Mouse (Mus musculus): ENCODE results near the gene Slco1a5. TPM values are rescaled to one million over a fixed set of nuclear protein-coding genes. Genes with fewer than 3 reads are reported as not detected.
"Not testable (repeated sequence)": the region's sequence is repeated elsewhere in the genome, so short reads cannot be mapped to it uniquely, and the experiment has no call there.

Gene Slco1a5
- 0.08 and 0.25 TPM in 2 replicates for polyA plus RNA-seq (2015; fragmentation: Nextera tagmentation; extraction: Ambion mirVana)

DNA sequence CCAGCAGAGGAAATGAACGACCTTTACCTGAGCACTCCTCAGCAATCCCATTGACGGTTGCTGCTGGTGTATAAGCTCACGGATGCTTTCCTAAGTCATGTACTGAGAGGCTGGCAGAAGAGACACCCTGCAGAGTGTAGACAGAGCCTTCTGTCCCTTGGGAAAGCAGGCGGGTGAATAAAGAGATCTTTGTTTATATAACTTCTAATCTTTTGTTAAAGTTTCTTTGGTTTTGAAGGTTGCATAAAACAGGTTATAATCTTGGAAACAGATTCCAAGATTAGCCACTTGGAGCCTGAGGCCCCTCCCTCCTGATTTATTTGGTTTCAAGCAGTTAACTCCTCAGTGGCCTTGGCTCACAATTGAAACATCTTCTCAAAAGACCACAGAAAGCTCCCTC lies at the start of gene Slco1a5:
TSS of gene Slco1a5 (minus strand) at position 101 of the 400 bp plus-strand sequence.
- WGBS = 20% methylated on average over 4 of the region's 4 CpGs
- Histone ChIP-seq H3K4me1 (ENCODE audit: control insufficient read depth, insufficient read depth, low read length) (no peaks in the 10 kb centered on the region), H3K4me3 (replicated peaks; ENCODE audit: low read length) (no peak within 1 kb of the TSS), H3K9ac (ENCODE audit: low read length) (no peak within 1 kb of the TSS), H3K27ac (ENCODE audit: low read length) (no peak within 1 kb of the TSS), H3K27me3 (ENCODE audit: control insufficient read depth, insufficient read depth, low read length) (no peaks in the 10 kb centered on the region), H3K9me3 (replicated peaks; ENCODE audit: control insufficient read depth, low read length) (no peaks in the 10 kb centered on the region), H3K36me3 (ENCODE audit: control insufficient read depth, insufficient read depth, low read length) (no peaks in the 10 kb centered on the region), H3K4me2 (ENCODE audit: low read depth, low read length) (no peak within 1 kb of the TSS)
- ATAC-seq (ENCODE audit: insufficient read depth, low FRiP score) = no peak

DNA sequence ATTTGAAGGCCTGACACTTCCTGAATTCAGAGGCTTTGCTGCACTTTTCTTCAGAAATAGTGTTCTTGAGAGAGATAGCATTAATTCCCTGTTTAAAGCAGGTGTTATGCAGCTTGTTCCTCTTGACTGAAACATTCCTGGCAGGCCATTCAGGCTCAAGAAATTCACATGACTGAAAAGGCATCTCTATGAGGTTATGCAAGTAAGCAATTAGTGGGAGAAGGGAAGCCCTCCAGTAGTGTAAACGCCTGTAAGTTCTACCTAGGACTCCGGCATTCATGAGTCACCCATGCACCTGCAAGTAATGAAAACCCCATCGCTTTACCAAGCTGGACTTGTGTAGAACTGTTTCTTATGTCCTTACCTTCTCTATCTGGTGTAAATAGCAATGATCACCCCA lies 46.8 kb upstream of the Slco1a5 start:
- H3K4me1 ChIP-seq (ENCODE audit: control insufficient read depth, insufficient read depth, low read length) = no peaks in the 10 kb centered on the region
- H3K4me2 ChIP-seq (ENCODE audit: low read depth, low read length) = no peak overlapping the region
- no peak overlapping the region for H3K9ac ChIP-seq (ENCODE audit: low read length)
- WGBS = 84% methylated on average over 3 of the region's 3 CpGs
- H3K4me3 ChIP-seq (replicated peaks; ENCODE audit: low read length) = no peak overlapping the region
- no peak for ATAC-seq (ENCODE audit: insufficient read depth, low FRiP score)
- H3K27me3 ChIP-seq (ENCODE audit: control insufficient read depth, insufficient read depth, low read length) = no peaks in the 10 kb centered on the region
- no peak overlapping the region for H3K27ac ChIP-seq (ENCODE audit: low read length)
- H3K9me3 ChIP-seq (replicated peaks; ENCODE audit: control insufficient read depth, low read length) = no peaks in the 10 kb centered on the region
- peaks cover 11% of the 10 kb centered on the region; the same call in 1 of the 2 replicates for H3K36me3 ChIP-seq (ENCODE audit: control insufficient read depth, insufficient read depth, low read length)

DNA sequence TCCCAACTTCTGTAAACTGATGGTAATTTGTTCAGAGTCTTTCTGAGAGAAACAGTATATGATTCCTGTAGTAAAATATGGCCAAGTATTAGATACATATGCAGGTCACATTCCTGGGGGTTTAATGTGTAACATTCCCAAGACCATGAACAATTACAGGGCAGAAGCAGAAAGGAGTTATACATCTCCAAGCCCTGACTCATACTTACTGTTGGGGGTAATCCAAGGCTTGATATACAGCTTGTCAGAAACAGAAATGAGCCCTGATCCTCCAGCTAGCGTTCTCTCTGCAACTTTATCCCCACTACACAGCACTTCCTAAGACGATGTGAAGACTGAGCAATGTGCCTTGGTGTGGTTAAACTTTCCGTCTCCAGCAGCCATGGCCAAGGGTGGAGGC lies 44.8 kb upstream of the Slco1a5 start:
- Histone ChIP-seq H3K4me1 (ENCODE audit: control insufficient read depth, insufficient read depth, low read length) (no peaks in the 10 kb centered on the region), H3K9ac (ENCODE audit: low read length) (no peak overlapping the region), H3K27me3 (ENCODE audit: control insufficient read depth, insufficient read depth, low read length) (no peaks in the 10 kb centered on the region), H3K4me3 (replicated peaks; ENCODE audit: low read length) (no peak overlapping the region), H3K4me2 (ENCODE audit: low read depth, low read length) (no peak overlapping the region), H3K9me3 (replicated peaks; ENCODE audit: control insufficient read depth, low read length) (no peaks in the 10 kb centered on the region), H3K27ac (ENCODE audit: low read length) (no peak overlapping the region), H3K36me3 (ENCODE audit: control insufficient read depth, insufficient read depth, low read length) (peaks cover 14% of the 10 kb centered on the region; the same call in 1 of the 2 replicates)
- ATAC-seq (ENCODE audit: insufficient read depth, low FRiP score) = no peak
- WGBS = 87% methylated on average over 3 of the region's 3 CpGs

DNA sequence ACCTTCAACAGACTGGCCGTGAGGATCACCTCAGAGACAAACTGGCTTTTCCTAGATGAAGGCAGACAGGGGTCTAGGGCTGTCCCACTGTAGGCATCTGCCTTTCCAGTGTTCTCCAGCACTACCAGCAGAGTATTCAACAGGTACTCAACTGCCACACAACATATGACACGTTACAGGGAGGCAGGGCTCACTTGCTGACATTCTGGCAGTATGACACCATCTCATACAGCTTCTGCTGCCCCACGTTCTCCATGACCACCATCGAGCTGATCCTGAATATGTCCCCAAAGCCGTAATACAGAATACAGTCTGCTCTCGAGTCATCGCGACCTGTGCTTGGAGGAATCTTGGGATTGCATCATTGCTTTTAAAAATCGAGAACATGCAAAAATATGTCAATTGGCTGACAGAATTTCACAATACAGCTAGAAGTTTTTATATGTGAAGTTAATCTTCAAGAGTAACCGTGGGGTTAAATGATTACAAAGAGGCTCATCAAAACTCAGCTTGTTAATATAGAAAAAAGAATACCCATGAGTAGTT lies 43.8 kb upstream of the Slco1a5 start:
- H3K4me2 ChIP-seq (ENCODE audit: low read depth, low read length) = no peak overlapping the region
- WGBS = 90% methylated on average over 10 of the region's 10 CpGs
- no peak overlapping the region for H3K9ac ChIP-seq (ENCODE audit: low read length)
- no peak for ATAC-seq (ENCODE audit: insufficient read depth, low FRiP score)
- no peaks in the 10 kb centered on the region for H3K27me3 ChIP-seq (ENCODE audit: control insufficient read depth, insufficient read depth, low read length)
- peaks cover 14% of the 10 kb centered on the region; the same call in 1 of the 2 replicates for H3K36me3 ChIP-seq (ENCODE audit: control insufficient read depth, insufficient read depth, low read length)
- H3K4me3 ChIP-seq (replicated peaks; ENCODE audit: low read length) = no peak overlapping the region
- H3K9me3 ChIP-seq (replicated peaks; ENCODE audit: control insufficient read depth, low read length) = no peaks in the 10 kb centered on the region
- no peaks in the 10 kb centered on the region for H3K4me1 ChIP-seq (ENCODE audit: control insufficient read depth, insufficient read depth, low read length)
- no peak overlapping the region for H3K27ac ChIP-seq (ENCODE audit: low read length)

DNA sequence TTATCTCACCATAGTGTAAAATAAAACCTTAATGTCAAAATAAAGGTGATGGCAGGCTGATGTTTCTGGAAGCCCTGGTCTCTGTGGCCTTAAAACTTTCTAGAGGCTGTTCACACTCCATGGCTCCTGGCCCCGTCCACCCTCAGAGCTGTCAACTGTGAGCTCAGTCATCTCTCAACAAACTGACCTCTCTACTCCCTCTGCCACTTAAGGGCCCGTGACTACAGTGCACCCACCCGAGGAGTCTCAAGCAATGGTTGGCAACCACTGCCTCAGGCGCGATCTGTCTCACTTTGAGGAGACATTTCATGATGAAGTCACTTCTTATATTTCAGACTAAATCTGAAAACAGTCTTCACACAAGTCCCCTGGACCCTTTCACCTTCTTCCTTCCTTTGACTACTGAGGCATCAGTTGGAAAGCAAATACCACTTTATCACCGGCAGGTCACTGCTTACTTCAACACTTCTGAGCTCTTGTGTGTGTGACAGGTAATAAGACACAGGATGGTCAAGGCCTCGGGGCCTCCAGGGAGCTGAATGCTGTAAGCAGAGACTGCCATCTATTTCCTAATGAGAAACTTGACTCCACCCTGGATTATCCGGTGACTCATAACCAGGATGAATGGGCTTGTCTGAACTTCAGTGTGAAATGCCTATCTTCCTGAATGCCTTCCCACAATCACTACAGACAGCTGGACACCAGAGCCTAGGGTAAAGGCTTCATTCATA lies 43.1 kb upstream of the Slco1a5 start:
- Histone ChIP-seq H3K27me3 (ENCODE audit: control insufficient read depth, insufficient read depth, low read length) (no peaks in the 10 kb centered on the region), H3K27ac (ENCODE audit: low read length) (no peak overlapping the region), H3K9ac (ENCODE audit: low read length) (no peak overlapping the region), H3K4me1 (ENCODE audit: control insufficient read depth, insufficient read depth, low read length) (no peaks in the 10 kb centered on the region), H3K9me3 (replicated peaks; ENCODE audit: control insufficient read depth, low read length) (no peaks in the 10 kb centered on the region), H3K4me3 (replicated peaks; ENCODE audit: low read length) (no peak overlapping the region), H3K4me2 (ENCODE audit: low read depth, low read length) (no peak overlapping the region), H3K36me3 (ENCODE audit: control insufficient read depth, insufficient read depth, low read length) (peaks cover 14% of the 10 kb centered on the region; the same call in 1 of the 2 replicates)
- ATAC-seq (ENCODE audit: insufficient read depth, low FRiP score) = no peak
- 77% methylated on average over 8 of the region's 8 CpGs for WGBS

DNA sequence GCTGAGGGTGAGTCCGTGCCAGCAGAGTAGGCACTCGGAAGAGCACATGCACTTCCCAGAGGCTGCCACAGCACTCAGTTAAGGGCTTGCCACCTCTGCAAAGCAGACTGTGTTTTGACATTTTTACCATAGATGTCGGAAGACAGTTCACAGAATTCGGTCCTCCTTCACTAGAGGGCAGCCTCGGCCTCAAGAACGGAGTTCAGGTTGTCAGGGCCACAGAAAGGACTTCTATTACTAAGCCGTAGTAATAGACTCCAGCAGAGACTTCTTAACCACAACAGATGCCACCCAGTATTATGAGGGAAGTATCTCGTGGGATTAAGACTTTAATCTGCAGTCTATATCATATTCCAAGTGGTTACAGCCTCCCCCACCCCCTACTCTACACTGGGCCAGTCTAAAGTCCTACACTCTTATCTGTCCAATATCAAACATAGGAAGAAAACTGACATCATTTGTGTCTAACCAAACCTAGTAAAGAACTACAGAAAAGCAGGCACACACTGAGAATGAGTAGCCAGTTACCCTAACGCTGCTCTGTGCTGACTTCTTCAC lies 40.3 kb upstream of the Slco1a5 start:
- H3K4me2 ChIP-seq (ENCODE audit: low read depth, low read length) = no peak overlapping the region
- no peaks in the 10 kb centered on the region for H3K4me1 ChIP-seq (ENCODE audit: control insufficient read depth, insufficient read depth, low read length)
- H3K9ac ChIP-seq (ENCODE audit: low read length) = no peak overlapping the region
- H3K9me3 ChIP-seq (replicated peaks; ENCODE audit: control insufficient read depth, low read length) = no peaks in the 10 kb centered on the region
- 63% methylated on average over 9 of the region's 9 CpGs for WGBS
- no peak overlapping the region for H3K27ac ChIP-seq (ENCODE audit: low read length)
- H3K36me3 ChIP-seq (ENCODE audit: control insufficient read depth, insufficient read depth, low read length) = peaks cover 14% of the 10 kb centered on the region; the same call in 1 of the 2 replicates
- 0 out of 2 replicates have a peak, but pooled peaks have one; percentile 33 for ATAC-seq (ENCODE audit: insufficient read depth, low FRiP score)
- no peaks in the 10 kb centered on the region for H3K27me3 ChIP-seq (ENCODE audit: control insufficient read depth, insufficient read depth, low read length)
- H3K4me3 ChIP-seq (replicated peaks; ENCODE audit: low read length) = no peak overlapping the region

DNA sequence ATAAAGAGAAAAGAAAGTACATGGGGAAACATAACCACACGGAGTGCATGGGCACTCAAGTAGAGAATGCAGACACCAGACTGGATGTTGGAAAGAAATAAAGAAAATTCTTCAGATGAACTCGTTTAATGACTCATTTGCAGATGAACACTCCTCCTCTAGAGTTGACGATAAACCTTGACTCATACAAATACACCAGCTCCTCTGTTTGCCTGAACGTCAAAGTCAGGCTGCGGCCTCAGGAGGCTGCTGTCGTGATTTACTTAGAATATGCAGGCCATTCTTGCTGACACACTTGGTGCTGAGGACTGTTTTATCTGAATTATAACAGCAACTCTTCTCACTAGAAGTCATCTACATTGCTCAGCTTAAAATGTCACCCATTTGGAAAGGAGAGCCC lies 39.3 kb upstream of the Slco1a5 start:
- Histone ChIP-seq H3K4me2 (ENCODE audit: low read depth, low read length) (no peak overlapping the region), H3K27ac (ENCODE audit: low read length) (no peak overlapping the region), H3K9me3 (replicated peaks; ENCODE audit: control insufficient read depth, low read length) (no peaks in the 10 kb centered on the region), H3K4me1 (ENCODE audit: control insufficient read depth, insufficient read depth, low read length) (no peaks in the 10 kb centered on the region), H3K27me3 (ENCODE audit: control insufficient read depth, insufficient read depth, low read length) (no peaks in the 10 kb centered on the region), H3K9ac (ENCODE audit: low read length) (no peak overlapping the region), H3K36me3 (ENCODE audit: control insufficient read depth, insufficient read depth, low read length) (peaks cover 10% of the 10 kb centered on the region; the same call in 1 of the 2 replicates), H3K4me3 (replicated peaks; ENCODE audit: low read length) (no peak overlapping the region)
- ATAC-seq (ENCODE audit: insufficient read depth, low FRiP score) = no peak
- 89% methylated on average over 6 of the region's 6 CpGs for WGBS

DNA sequence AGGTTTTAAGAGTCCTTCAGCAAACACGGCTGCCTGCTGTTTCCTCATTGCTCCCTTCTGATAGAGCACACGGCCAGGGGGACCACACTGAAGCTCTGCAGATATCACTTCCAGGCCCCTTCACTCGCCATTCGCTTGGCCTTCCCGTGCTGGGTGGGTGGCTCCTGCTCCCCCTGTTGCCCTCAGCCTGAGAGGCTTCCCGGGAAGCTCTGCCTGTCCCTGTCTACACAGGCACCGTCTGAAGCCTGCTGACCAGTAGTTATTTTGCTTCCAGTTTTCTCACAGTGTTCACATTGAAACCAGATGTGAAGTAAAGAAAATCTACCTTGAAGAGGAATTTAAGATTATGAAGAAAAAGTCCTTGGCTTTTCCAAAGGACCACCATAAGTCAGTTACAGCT lies 34.3 kb upstream of the Slco1a5 start:
- Histone ChIP-seq H3K27ac (ENCODE audit: low read length) (no peak overlapping the region), H3K4me2 (ENCODE audit: low read depth, low read length) (no peak overlapping the region), H3K27me3 (ENCODE audit: control insufficient read depth, insufficient read depth, low read length) (no peaks in the 10 kb centered on the region), H3K9me3 (replicated peaks; ENCODE audit: control insufficient read depth, low read length) (no peaks in the 10 kb centered on the region), H3K4me1 (ENCODE audit: control insufficient read depth, insufficient read depth, low read length) (no peaks in the 10 kb centered on the region), H3K4me3 (replicated peaks; ENCODE audit: low read length) (no peak overlapping the region), H3K9ac (ENCODE audit: low read length) (no peak overlapping the region), H3K36me3 (ENCODE audit: control insufficient read depth, insufficient read depth, low read length) (no peaks in the 10 kb centered on the region)
- 75% methylated on average over 7 of the region's 7 CpGs for WGBS
- ATAC-seq (ENCODE audit: insufficient read depth, low FRiP score) = no peak

DNA sequence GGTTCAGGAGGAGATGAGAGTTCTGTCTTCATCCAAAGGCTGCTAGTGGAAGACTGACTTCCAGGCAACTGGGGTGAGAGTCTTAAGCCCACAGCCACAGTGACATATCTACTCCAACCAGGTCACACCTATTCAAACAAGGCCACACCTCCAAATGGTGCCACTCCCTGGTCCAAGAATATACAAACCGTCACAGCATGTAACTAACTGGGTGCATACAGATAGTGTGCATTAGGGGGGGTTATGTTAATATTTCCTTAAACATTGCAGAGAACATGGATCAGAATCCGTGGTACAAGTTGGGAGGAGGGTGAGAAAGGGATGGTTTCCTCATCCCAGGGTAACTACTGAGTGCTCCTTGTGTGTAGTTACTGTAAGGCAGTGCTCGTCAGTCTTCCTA lies 29.3 kb upstream of the Slco1a5 start:
- not testable (repeated sequence) for H3K27me3 ChIP-seq (ENCODE audit: control insufficient read depth, insufficient read depth, low read length); H3K27ac ChIP-seq (ENCODE audit: low read length); H3K9ac ChIP-seq (ENCODE audit: low read length); H3K4me1 ChIP-seq (ENCODE audit: control insufficient read depth, insufficient read depth, low read length); H3K4me2 ChIP-seq (ENCODE audit: low read depth, low read length); H3K4me3 ChIP-seq (replicated peaks; ENCODE audit: low read length); H3K36me3 ChIP-seq (ENCODE audit: control insufficient read depth, insufficient read depth, low read length); H3K9me3 ChIP-seq (replicated peaks; ENCODE audit: control insufficient read depth, low read length)
- 75% methylated on average over 3 of the region's 3 CpGs for WGBS
- ATAC-seq (ENCODE audit: insufficient read depth, low FRiP score) = peak; percentile 61; the same call in 1 of the 2 replicates
